Mouse (Mus musculus) stomach, postnatal 0 days (tissue): ENCODE results near the gene Mrpl36.

Experiments used
- CTCF ChIP-seq: IDR thresholded peaks from 2 replicates; pipeline ENCODE4 v1.5.1; 2016; ENCODE audit warnings: antibody characterized with exemption, low read depth, mild to moderate bottlenecking, moderate library complexity
- EP300 ChIP-seq: optimal IDR thresholded peaks from 2 replicates; pipeline ENCODE3; 2016; ENCODE audit warnings: antibody characterized with exemption

GRCm38 (mm10) chr13:73323406-73323805, 4.9 kb upstream of the Mrpl36 start:
- TF ChIP-seq CTCF: no peak
- TF ChIP-seq EP300: no peak
